In the genomic region with DNA sequence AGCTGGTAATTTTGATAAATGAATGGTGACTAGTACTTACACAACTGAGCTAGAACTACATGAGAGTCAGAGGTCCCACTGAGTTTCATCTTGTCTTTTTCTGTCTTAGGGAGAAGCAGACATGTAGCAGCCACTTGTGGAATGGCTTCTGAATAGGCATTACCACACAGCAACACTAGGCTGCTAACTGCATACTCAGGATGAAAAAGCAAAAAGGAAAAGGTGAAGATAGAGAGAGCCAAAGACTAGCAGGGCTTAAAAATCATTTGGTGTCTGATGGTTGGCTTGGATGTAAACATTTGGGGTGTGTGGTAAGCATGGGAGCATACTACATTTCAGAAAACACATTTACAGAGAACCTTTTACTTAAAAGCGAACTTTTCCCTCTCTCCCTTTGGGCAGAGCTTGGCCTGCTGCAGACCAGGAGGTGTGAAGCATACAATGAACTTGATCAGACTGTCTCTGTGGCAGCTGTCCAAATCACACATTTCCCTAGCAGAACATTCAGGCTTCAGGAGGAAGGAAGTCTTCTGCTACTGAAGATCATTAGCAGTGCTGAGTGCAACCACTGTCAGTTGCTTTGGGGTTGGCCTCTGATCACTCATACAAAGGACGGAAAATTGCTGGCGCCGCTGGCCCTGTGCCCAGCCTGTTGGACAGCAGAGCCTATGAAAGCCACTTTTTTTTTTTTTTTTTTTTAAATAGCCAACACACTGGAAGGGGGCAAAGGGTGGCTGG, we compare ENCODE assay signal across 8 mouse cellular contexts.
DNase-seq lines count a peak whose midpoint lies in the region; ATAC-seq and TF ChIP-seq lines count a peak whose summit lies in the region.

No protein-coding gene starts in this region.

- H3K9me3 ChIP-seq in neural tube, embryonic 11.5 days (ENCODE audit: control insufficient read depth, low read length) = no peaks in the 10 kb centered on the region
- no peaks in the 10 kb centered on the region for H3K9me3 ChIP-seq in intestine, postnatal 0 days (ENCODE audit: control insufficient read depth)
- H3K9me3 ChIP-seq in neural tube, embryonic 13.5 days = no peaks in the 10 kb centered on the region

- H3K9ac ChIP-seq in neural tube, embryonic 11.5 days (ENCODE audit: low read length) = no peak overlapping the region
- H3K9ac ChIP-seq in intestine, postnatal 0 days (ENCODE audit: low read depth, low read length) = no peak overlapping the region
- H3K9ac ChIP-seq in neural tube, embryonic 13.5 days = no peak overlapping the region

- DNase-seq in neural tube, embryonic 11.5 days (ENCODE audit: low spot score) = peak; percentile 37
- DNase-seq in neural tube, embryonic 10.5 days (ENCODE audit: extremely low spot score, low spot score) = no peak
- peak; percentile 28 to 43 for DNase-seq in cerebellum, postnatal 36 days
- DNase-seq in heart, adult 11 months = peak; percentile 98
- peak; percentile 79 for DNase-seq in left cerebral cortex, postnatal 4 days
- DNase-seq in thymus, adult 18-20 months = no peak

- ATAC-seq in neural tube, embryonic 11.5 days (ENCODE audit: insufficient read depth, low FRiP score, low TSS enrichment) = no peak
- 0 out of 2 replicates have a peak, but pooled peaks have one; percentile 47 for ATAC-seq in intestine, postnatal 0 days
- peak; percentile 63 for ATAC-seq in neural tube, embryonic 13.5 days (ENCODE audit: low read depth)

- WGBS in neural tube, embryonic 11.5 days = 62% methylated on average over 4 of the region's 4 CpGs
- 25% methylated on average over 4 of the region's 4 CpGs for WGBS in intestine, postnatal 0 days
- 43% methylated on average over 4 of the region's 4 CpGs for WGBS in neural tube, embryonic 13.5 days

- H3K4me3 ChIP-seq in neural tube, embryonic 11.5 days (ENCODE audit: low read depth, low read length) = no peak overlapping the region
- no peak overlapping the region for H3K4me3 ChIP-seq in intestine, postnatal 0 days (ENCODE audit: low read depth, low read length)
- H3K4me3 ChIP-seq in neural tube, embryonic 13.5 days = no peak overlapping the region

- H3K4me1 ChIP-seq in neural tube, embryonic 11.5 days (ENCODE audit: control insufficient read depth, insufficient read depth, low read length) = 0 out of 2 replicates have a peak, but pooled peaks cover 6% of the 10 kb centered on the region
- no peaks in the 10 kb centered on the region for H3K4me1 ChIP-seq in intestine, postnatal 0 days (replicated peaks; ENCODE audit: control insufficient read depth, insufficient read depth, low read length)
- H3K4me1 ChIP-seq in neural tube, embryonic 13.5 days (replicated peaks) = peaks cover 10% of the 10 kb centered on the region

- no peaks in the 10 kb centered on the region for H3K36me3 ChIP-seq in neural tube, embryonic 11.5 days (ENCODE audit: control insufficient read depth, insufficient read depth, low read length)
- no peaks in the 10 kb centered on the region for H3K36me3 ChIP-seq in intestine, postnatal 0 days (ENCODE audit: control insufficient read depth, insufficient read depth)
- no peaks in the 10 kb centered on the region for H3K36me3 ChIP-seq in neural tube, embryonic 13.5 days

- no peaks in the 10 kb centered on the region for H3K27me3 ChIP-seq in neural tube, embryonic 11.5 days (ENCODE audit: control insufficient read depth, insufficient read depth, low read length)
- no peaks in the 10 kb centered on the region for H3K27me3 ChIP-seq in intestine, postnatal 0 days (replicated peaks; ENCODE audit: control insufficient read depth, insufficient read depth, low read length)
- H3K27me3 ChIP-seq in neural tube, embryonic 13.5 days = no peaks in the 10 kb centered on the region

- no peak for TF ChIP-seq CTCF in intestine, postnatal 0 days (IDR thresholded peaks at IDR 0.05; ENCODE audit: low read depth)

- intact Hi-C loops in left cerebral cortex, postnatal 4 days (cut with DNase I) = no loop called here

- no peak overlapping the region for H3K4me2 ChIP-seq in neural tube, embryonic 11.5 days (ENCODE audit: low read depth)
- H3K4me2 ChIP-seq in intestine, postnatal 0 days (replicated peaks; ENCODE audit: low read depth) = no peak overlapping the region
- H3K4me2 ChIP-seq in neural tube, embryonic 13.5 days = no peak overlapping the region

- H3K27ac ChIP-seq in neural tube, embryonic 11.5 days (ENCODE audit: low read depth, low read length) = no peak overlapping the region
- no peak overlapping the region for H3K27ac ChIP-seq in intestine, postnatal 0 days (ENCODE audit: low read depth, low read length)
- no peak overlapping the region for H3K27ac ChIP-seq in neural tube, embryonic 13.5 days (replicated peaks)

Comparison
In these comparisons a context has a peak if more than half of its experiments do, and no peak if none do; other contexts are left out.
1. DNase-seq: peak in neural tube, embryonic 11.5 days (single experiment), cerebellum, postnatal 36 days (2 of 2), heart, adult 11 months (single experiment) and left cerebral cortex, postnatal 4 days (single experiment); none in neural tube, embryonic 10.5 days (single experiment) and thymus, adult 18-20 months (0 of 2).